Mouse (Mus musculus): ENCODE data around the gene Abce1. TPM values are rescaled to one million over a fixed set of nuclear protein-coding genes. Genes with fewer than 3 reads are reported as not detected.
"Not testable (repeated sequence)": the region's sequence is repeated elsewhere in the genome, so short reads cannot be mapped to it uniquely, and the experiment has no call there.

Abce1 gene
- polyA plus RNA-seq, 1 experiment from 2014 or later = 67.7 TPM

DNA sequence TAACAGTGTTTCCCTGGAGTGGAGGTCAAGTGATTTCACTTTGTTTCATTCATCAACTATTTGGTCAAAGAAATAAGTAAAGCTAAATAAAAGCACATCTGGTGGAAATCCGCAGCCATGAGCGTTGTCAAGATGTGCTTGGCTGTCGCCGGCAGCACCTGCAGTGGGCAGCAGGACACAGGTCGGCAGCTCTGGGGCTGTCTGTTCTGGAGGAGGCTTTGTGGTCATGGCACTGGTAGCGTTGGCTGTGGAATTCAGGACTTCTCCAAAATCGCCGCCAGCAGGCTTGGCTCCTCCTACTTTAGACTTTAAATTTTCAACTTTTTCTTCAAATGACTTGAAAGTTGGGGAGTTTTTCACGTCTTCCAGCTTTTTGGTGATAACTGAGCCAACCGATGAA lies 31.5 kb downstream of the Abce1 start:
- H3K9me3 ChIP-seq (ENCODE audit: control insufficient read depth, low read length); H3K27me3 ChIP-seq (ENCODE audit: control insufficient read depth, insufficient read depth, low read length); ATAC-seq (ENCODE audit: insufficient number of reproducible peaks, insufficient read depth, low FRiP score, low read depth); H3K4me1 ChIP-seq (ENCODE audit: control insufficient read depth in 2 of 2, insufficient read depth in 2 of 2, low read length in 2 of 2); H3K27ac ChIP-seq (replicated peaks in 1 of 2; ENCODE audit: control insufficient read depth in 1 of 2, insufficient read depth in 1 of 2, low read depth in 2 of 2, low read length in 2 of 2): not testable (repeated sequence)
- WGBS = 27% methylated on average over 10 of the region's 10 CpGs
- peaks cover 59% of the 10 kb centered on the region for H3K36me3 ChIP-seq (ENCODE audit: control insufficient read depth, insufficient read depth, low read length)
- peak overlapping the region; percentile 59 for H3K9ac ChIP-seq (ENCODE audit: low read length)
- H3K4me2 ChIP-seq (ENCODE audit: low read length) = peak overlapping the region; percentile 70
- H3K4me3 ChIP-seq (ENCODE audit: control insufficient read depth in 1 of 2, insufficient read depth in 1 of 2, low read depth in 1 of 2, low read length in 2 of 2) = peak overlapping the region; percentile 46 to 47

DNA sequence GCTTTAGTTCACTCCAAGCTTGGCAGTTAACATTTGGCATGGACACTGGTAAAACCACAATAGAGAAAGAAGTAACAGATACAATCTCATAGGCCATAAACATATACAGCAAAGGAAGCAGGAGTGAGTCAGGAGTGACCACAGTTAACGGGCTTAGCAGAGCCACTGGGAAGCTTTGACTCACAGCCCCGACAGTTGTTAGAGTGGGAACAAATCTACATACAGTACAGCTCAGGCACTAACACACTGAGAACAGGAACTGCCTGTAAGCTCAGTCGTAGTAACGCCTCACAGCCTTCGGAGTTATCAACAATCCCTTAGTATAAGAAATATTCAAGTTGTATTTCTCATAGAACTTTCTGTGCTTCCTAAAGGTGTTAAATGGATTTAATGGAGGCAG lies 32.5 kb downstream of the Abce1 start:
- Histone ChIP-seq H3K9me3 (ENCODE audit: control insufficient read depth, low read length) (no peaks in the 10 kb centered on the region), H3K27ac (replicated peaks in 1 of 2; ENCODE audit: control insufficient read depth in 1 of 2, insufficient read depth in 1 of 2, low read depth in 2 of 2, low read length in 2 of 2) (no peak overlapping the region), H3K27me3 (ENCODE audit: control insufficient read depth, insufficient read depth, low read length) (no peaks in the 10 kb centered on the region), H3K9ac (ENCODE audit: low read length) (no peak overlapping the region), H3K4me2 (ENCODE audit: low read length) (no peak overlapping the region), H3K36me3 (ENCODE audit: control insufficient read depth, insufficient read depth, low read length) (peaks cover 59% of the 10 kb centered on the region), H3K4me1 (ENCODE audit: control insufficient read depth in 2 of 2, insufficient read depth in 2 of 2, low read length in 2 of 2) (peaks cover 0 to 3% of the 10 kb centered on the region in 2 experiments; a peak in 1 of 4 replicates), H3K4me3 (ENCODE audit: control insufficient read depth in 1 of 2, insufficient read depth in 1 of 2, low read depth in 1 of 2, low read length in 2 of 2) (no peak overlapping the region)
- ATAC-seq (ENCODE audit: insufficient number of reproducible peaks, insufficient read depth, low FRiP score, low read depth) = no peak
- WGBS = 59% methylated on average over 5 of the region's 5 CpGs

DNA sequence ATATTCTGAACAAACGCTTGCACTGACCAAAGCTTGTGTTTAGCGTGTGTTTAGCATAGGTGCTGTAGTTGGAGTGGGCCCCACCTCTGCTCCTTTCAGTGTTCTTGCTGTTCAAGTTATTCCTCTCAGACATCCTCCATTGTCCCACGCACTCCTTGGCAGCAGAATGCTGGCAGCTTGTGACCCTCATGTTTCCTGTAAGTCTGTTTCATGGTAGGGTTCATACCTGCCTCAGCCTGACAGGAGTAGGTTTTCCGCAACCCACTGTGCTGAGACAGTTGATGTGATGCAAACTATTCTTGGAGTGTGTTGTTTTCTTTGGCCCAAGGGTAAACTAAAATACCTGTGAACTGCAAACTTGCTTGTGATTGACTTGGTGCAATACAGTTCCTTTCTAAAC lies 35.1 kb downstream of the Abce1 start:
- 83% methylated on average over 4 of the region's 4 CpGs for WGBS
- ATAC-seq (ENCODE audit: insufficient number of reproducible peaks, insufficient read depth, low FRiP score, low read depth) = no peak
- peaks cover 0 to 3% of the 10 kb centered on the region in 2 experiments; a peak in 1 of 4 replicates for H3K4me1 ChIP-seq (ENCODE audit: control insufficient read depth in 2 of 2, insufficient read depth in 2 of 2, low read length in 2 of 2)
- H3K9ac ChIP-seq (ENCODE audit: low read length) = no peak overlapping the region
- no peak overlapping the region for H3K4me3 ChIP-seq (ENCODE audit: control insufficient read depth in 1 of 2, insufficient read depth in 1 of 2, low read depth in 1 of 2, low read length in 2 of 2)
- no peaks in the 10 kb centered on the region for H3K9me3 ChIP-seq (ENCODE audit: control insufficient read depth, low read length)
- H3K4me2 ChIP-seq (ENCODE audit: low read length) = no peak overlapping the region
- H3K27me3 ChIP-seq (ENCODE audit: control insufficient read depth, insufficient read depth, low read length) = no peaks in the 10 kb centered on the region
- H3K27ac ChIP-seq (replicated peaks in 1 of 2; ENCODE audit: control insufficient read depth in 1 of 2, insufficient read depth in 1 of 2, low read depth in 2 of 2, low read length in 2 of 2) = no peak overlapping the region
- peaks cover 62% of the 10 kb centered on the region for H3K36me3 ChIP-seq (ENCODE audit: control insufficient read depth, insufficient read depth, low read length)

DNA sequence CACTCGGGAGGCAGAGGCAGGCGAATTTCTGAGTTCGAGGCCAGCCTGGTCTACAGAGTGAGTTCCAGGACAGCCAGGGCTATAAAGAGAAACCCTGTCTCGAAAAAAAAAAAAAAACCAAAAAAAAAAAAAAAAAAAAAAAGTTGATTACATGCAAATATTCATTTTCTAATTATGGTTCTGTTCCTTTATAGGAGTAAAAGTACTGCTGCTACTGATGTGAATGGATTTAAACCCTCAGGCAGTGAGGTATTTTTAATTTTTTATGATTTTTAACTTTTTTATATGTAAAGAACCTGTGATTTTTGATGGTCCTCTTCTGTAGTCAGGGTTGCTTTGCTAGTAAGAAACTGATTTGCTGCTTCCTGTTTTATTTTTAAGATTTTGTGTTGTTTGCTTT lies 52.8 kb downstream of the Abce1 start:
- not testable (repeated sequence) for H3K9ac ChIP-seq (ENCODE audit: low read length); H3K4me1 ChIP-seq (ENCODE audit: control insufficient read depth in 2 of 2, insufficient read depth in 2 of 2, low read length in 2 of 2); H3K4me2 ChIP-seq (ENCODE audit: low read length); ATAC-seq (ENCODE audit: insufficient number of reproducible peaks, insufficient read depth, low FRiP score, low read depth); H3K27me3 ChIP-seq (ENCODE audit: control insufficient read depth, insufficient read depth, low read length); H3K9me3 ChIP-seq (ENCODE audit: control insufficient read depth, low read length); H3K27ac ChIP-seq (replicated peaks in 1 of 2; ENCODE audit: control insufficient read depth in 1 of 2, insufficient read depth in 1 of 2, low read depth in 2 of 2, low read length in 2 of 2); H3K4me3 ChIP-seq (ENCODE audit: control insufficient read depth in 1 of 2, insufficient read depth in 1 of 2, low read depth in 1 of 2, low read length in 2 of 2)
- H3K36me3 ChIP-seq (ENCODE audit: control insufficient read depth, insufficient read depth, low read length) = peaks cover 89% of the 10 kb centered on the region
- WGBS = 83% methylated on average over 3 of the region's 4 CpGs

DNA sequence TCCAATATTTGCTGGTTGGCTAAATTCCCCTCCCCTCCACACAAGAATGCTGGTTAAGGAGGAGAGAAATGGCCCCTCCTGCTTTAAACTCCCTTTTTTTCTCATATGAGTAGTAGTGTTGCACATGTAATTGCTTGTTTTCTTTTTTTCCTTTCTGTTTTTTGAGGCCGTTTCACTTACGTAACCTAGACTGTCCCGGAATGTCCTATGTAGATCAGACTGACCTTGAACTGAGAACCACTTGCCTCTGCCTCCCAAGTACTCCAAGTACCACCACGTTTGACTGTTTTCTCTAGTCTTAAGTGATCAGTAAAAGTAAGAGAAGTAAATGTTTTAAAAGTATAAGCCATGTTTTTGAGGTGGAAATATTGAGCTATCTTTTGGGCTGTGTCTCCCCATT lies 57.8 kb downstream of the Abce1 start:
- H3K36me3 ChIP-seq (ENCODE audit: control insufficient read depth, insufficient read depth, low read length) = peaks cover 74% of the 10 kb centered on the region
- no peak for ATAC-seq (ENCODE audit: insufficient number of reproducible peaks, insufficient read depth, low FRiP score, low read depth)
- no peak overlapping the region for H3K9ac ChIP-seq (ENCODE audit: low read length)
- no peak overlapping the region for H3K4me3 ChIP-seq (ENCODE audit: control insufficient read depth in 1 of 2, insufficient read depth in 1 of 2, low read depth in 1 of 2, low read length in 2 of 2)
- peaks cover 0 to 10% of the 10 kb centered on the region in 2 experiments; a peak in 2 of 4 replicates for H3K4me1 ChIP-seq (ENCODE audit: control insufficient read depth in 2 of 2, insufficient read depth in 2 of 2, low read length in 2 of 2)
- no peaks in the 10 kb centered on the region for H3K9me3 ChIP-seq (ENCODE audit: control insufficient read depth, low read length)
- no peak overlapping the region for H3K4me2 ChIP-seq (ENCODE audit: low read length)
- 59% methylated on average over 4 of the region's 4 CpGs for WGBS
- no peaks in the 10 kb centered on the region for H3K27me3 ChIP-seq (ENCODE audit: control insufficient read depth, insufficient read depth, low read length)
- H3K27ac ChIP-seq (replicated peaks in 1 of 2; ENCODE audit: control insufficient read depth in 1 of 2, insufficient read depth in 1 of 2, low read depth in 2 of 2, low read length in 2 of 2) = no peak overlapping the region

DNA sequence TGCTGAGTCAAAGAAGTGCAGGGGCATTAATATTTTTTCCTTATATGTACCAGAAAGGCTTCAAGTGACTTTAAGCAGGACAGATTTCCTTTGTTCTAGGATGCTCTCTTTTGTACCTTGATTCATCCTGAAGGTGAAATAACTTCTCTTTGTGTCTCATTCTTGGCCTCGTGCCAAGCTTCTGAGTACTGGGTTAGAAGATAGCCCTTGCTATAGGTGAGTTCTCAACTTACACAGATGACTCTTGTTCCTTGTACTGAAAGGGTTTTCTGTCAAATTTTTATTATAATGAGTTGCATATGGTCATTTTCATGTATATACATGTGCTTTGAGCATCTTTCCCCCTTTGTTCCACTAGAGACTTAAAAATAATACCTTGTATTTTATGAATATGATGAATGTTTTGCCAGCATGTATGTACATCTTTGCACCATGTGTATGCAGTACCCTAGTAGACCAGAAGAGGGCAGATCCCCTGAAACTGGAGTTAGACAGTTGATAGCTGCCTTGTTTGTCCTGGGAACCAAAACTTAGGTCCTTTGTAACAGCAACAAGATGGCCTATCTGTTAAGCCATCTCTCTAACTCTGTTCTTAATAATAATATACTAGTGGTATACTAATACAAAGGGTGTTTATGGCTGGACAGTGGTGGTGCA lies 61.3 kb downstream of the Abce1 start:
- Histone ChIP-seq H3K36me3 (ENCODE audit: control insufficient read depth, insufficient read depth, low read length) (peaks cover 76% of the 10 kb centered on the region), H3K27ac (replicated peaks in 1 of 2; ENCODE audit: control insufficient read depth in 1 of 2, insufficient read depth in 1 of 2, low read depth in 2 of 2, low read length in 2 of 2) (no peak overlapping the region), H3K9ac (ENCODE audit: low read length) (no peak overlapping the region), H3K27me3 (ENCODE audit: control insufficient read depth, insufficient read depth, low read length) (no peaks in the 10 kb centered on the region), H3K4me1 (ENCODE audit: control insufficient read depth in 2 of 2, insufficient read depth in 2 of 2, low read length in 2 of 2) (peaks cover 0 to 10% of the 10 kb centered on the region in 2 experiments; a peak in 2 of 4 replicates), H3K9me3 (ENCODE audit: control insufficient read depth, low read length) (no peaks in the 10 kb centered on the region), H3K4me2 (ENCODE audit: low read length) (no peak overlapping the region), H3K4me3 (ENCODE audit: control insufficient read depth in 1 of 2, insufficient read depth in 1 of 2, low read depth in 1 of 2, low read length in 2 of 2) (no peak overlapping the region)
- 91% methylated on average over 1 of the region's 1 CpGs for WGBS
- ATAC-seq (ENCODE audit: insufficient number of reproducible peaks, insufficient read depth, low FRiP score, low read depth) = no peak

DNA sequence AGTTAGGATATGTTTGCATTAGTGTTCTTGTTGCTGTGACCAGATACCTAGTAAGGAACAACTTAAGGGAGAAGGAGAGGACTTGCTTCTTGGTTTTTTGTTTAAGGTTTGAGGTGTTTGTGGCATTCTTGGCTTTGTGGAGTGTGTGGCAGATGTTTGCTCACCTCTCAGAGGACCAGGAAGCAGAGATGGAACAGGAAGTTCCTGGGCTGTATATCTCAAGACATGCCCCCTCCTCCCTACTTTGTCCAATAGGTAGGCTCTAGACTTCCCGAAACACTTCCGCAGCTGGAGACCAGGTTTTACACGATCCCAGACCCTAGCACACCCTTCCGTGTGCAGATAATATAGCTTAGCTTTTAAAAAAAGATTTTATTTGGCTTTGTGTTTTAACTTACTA lies 62.0 kb downstream of the Abce1 start:
- Histone ChIP-seq H3K4me2 (ENCODE audit: low read length) (no peak overlapping the region), H3K4me1 (ENCODE audit: control insufficient read depth in 2 of 2, insufficient read depth in 2 of 2, low read length in 2 of 2) (peaks cover 0 to 6% of the 10 kb centered on the region in 2 experiments; a peak in 2 of 4 replicates), H3K4me3 (ENCODE audit: control insufficient read depth in 1 of 2, insufficient read depth in 1 of 2, low read depth in 1 of 2, low read length in 2 of 2) (no peak overlapping the region), H3K27me3 (ENCODE audit: control insufficient read depth, insufficient read depth, low read length) (no peaks in the 10 kb centered on the region), H3K36me3 (ENCODE audit: control insufficient read depth, insufficient read depth, low read length) (peaks cover 74% of the 10 kb centered on the region), H3K9me3 (ENCODE audit: control insufficient read depth, low read length) (no peaks in the 10 kb centered on the region), H3K9ac (ENCODE audit: low read length) (no peak overlapping the region), H3K27ac (replicated peaks in 1 of 2; ENCODE audit: control insufficient read depth in 1 of 2, insufficient read depth in 1 of 2, low read depth in 2 of 2, low read length in 2 of 2) (no peak overlapping the region)
- no peak for ATAC-seq (ENCODE audit: insufficient number of reproducible peaks, insufficient read depth, low FRiP score, low read depth)
- WGBS = 89% methylated on average over 4 of the region's 4 CpGs

DNA sequence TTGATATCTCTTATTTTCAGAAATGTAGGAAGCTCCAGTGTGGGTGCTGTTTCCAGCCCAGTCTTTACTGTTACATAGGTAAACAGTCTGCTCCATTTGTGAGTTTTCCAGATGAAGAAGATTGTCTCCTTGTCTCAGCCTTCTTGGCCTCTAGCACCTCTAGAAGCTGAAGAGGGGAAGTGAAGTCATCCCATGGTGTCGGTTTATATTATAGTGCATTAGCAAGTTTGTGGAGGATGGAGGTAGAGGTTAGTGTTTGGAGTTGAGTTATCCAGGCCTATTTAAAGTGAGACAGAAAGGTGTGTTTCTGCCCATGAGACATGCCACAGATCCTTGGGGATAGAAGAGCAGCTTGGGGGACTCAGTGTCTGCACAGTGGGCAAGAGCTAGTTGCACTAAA lies 70.4 kb downstream of the Abce1 start:
- Histone ChIP-seq H3K4me1 (ENCODE audit: control insufficient read depth in 2 of 2, insufficient read depth in 2 of 2, low read length in 2 of 2) (peaks cover 2 to 14% of the 10 kb centered on the region in 2 experiments), H3K9ac (ENCODE audit: low read length) (peak overlapping the region; percentile 98), H3K27me3 (ENCODE audit: control insufficient read depth, insufficient read depth, low read length) (no peaks in the 10 kb centered on the region), H3K4me3 (ENCODE audit: control insufficient read depth in 1 of 2, insufficient read depth in 1 of 2, low read depth in 1 of 2, low read length in 2 of 2) (peak overlapping the region; percentile 39 to 99), H3K9me3 (ENCODE audit: control insufficient read depth, low read length) (no peaks in the 10 kb centered on the region), H3K36me3 (ENCODE audit: control insufficient read depth, insufficient read depth, low read length) (peaks cover 21% of the 10 kb centered on the region), H3K27ac (replicated peaks in 1 of 2; ENCODE audit: control insufficient read depth in 1 of 2, insufficient read depth in 1 of 2, low read depth in 2 of 2, low read length in 2 of 2) (peak overlapping the region; percentile 40 to 98; a peak in 3 of 4 replicates), H3K4me2 (ENCODE audit: low read length) (peak overlapping the region; percentile 61)
- WGBS = 0% methylated on average over 1 of the region's 1 CpGs
- ATAC-seq (ENCODE audit: insufficient number of reproducible peaks, insufficient read depth, low FRiP score, low read depth) = no peak
